Mouse (Mus musculus): ENCODE measurements around the gene Fance. TPM values are rescaled to one million over a fixed set of nuclear protein-coding genes. Genes with fewer than 3 reads are reported as not detected.
"Not testable (repeated sequence)": the region's sequence is repeated elsewhere in the genome, so short reads cannot be mapped to it uniquely, and the experiment has no call there.

Fance gene
- total RNA-seq, 2 experiments from 2014 or later: 25.4 to 25.5 TPM

GRCm38 (mm10) chr17:28347327-28347726, 34.0 kb downstream of the Fance start:
- no peak for DNase-seq (ENCODE audit: low spot score in 2 of 2)

- no peak for DNase-seq (ENCODE audit: low spot score in 2 of 2)
These were observed 34.9 kb downstream of the Fance start for GRCm38 (mm10) chr17:28348211-28348610.

GRCm38 (mm10) chr17:28349264-28349880, 36.1 kb downstream of the Fance start:
- no peak for DNase-seq (ENCODE audit: low spot score in 2 of 2)

- DNase-seq (ENCODE audit: low spot score in 2 of 2): no peak
These were observed 36.7 kb downstream of the Fance start for GRCm38 (mm10) chr17:28349901-28350465.

DNA sequence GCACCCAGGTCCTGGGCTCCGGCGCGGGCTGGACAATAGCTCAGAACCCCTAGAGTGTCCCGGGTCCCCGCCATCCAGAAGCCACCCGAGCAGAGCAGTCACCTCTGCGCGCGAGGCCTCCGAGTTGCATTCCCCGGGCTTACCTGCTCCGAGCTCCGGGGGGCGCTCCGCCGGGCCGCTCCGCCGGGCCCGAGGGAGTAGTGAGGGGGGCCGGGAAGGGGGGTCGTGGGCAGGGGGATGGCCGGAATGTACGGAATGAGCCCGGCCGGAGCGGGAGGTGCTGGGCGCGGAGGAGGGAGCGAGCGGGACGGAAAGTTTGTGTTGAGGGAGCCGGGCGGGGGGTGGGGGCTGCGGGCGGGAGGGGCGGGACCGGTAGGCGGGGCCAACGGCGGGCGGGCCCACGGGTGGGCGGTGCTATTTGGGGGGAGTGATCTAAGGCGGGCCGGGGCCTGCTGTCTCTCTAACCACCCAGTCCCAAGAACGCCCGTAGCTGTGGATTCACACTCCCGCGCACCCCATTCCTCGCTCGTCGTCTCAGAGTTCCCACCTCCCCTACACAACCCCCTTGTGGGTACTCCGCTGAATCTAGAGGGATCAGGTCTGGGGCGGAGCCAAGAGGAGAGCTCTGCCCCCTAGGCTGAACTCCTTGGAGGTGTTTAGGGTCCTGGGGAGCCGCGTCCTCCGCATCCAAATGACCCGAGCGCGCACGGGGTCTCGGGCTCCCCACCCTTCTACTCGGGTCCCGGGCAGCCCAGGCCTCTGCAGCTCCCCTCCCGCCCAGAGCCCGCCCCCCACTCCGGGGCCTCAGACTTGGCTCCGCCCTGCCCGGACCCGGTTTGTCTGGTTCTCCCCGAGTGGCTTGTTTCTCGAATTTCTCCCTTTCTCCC, 37.4 kb downstream of the Fance start, which contains the start of gene Tead3:
Gene Tead3, minus strand, starts transcription at position 352 of the 887 bp plus-strand sequence.
- DNase-seq (ENCODE audit: low spot score in 2 of 2): no peak

DNA sequence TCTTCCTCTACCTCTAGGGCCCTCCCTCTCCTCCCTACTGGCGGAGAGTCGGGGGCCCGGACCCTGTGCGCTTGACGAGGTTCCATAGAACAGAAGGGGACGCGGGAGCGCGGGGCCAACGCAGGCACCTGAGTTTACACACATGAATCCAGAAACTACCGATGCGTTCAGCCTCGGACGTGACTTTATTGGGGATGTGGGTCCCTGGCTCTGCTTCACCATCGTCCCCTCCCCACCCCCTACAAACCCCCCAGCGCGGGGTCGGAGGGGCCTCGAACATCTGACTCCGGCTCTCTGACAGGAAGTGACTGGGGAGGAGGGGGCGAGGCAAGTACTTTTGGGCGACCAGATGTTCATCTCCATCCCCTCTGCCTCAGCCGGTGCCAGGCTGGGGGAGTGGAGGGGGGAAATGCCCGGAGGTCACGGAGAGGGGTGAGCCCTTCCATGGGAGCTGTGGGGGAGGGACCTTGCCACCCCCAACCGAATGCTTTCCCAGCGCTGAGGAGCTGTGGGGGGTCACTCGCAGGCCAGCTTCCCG, 38.1 kb downstream of the Fance start:
- DNase-seq (ENCODE audit: low spot score in 2 of 2): no peak

- no peak for DNase-seq (ENCODE audit: low spot score in 2 of 2)
These were observed 38.7 kb downstream of the Fance start for GRCm38 (mm10) chr17:28352018-28352417.

DNA sequence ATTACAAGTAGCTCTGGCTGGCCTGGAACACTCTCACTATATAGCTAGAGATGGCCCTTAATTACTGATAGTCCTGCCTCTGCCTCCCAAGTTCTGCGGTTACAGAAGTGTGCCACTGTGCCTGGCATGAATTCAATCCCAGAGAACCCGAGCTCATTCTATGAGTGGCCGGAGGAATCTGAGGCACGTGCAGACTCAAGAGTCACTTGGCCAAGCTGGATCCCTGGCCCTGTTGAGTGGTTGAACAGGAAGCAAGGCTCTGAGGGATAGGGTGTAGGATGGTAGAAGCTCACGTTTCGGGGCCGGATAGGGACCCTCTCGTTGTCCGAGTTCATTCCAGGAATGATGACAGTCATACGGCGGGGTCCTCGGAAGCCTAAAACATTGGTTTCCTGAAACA, 42.6 kb downstream of the Fance start:
- no peak for DNase-seq (ENCODE audit: low spot score in 2 of 2)

DNA sequence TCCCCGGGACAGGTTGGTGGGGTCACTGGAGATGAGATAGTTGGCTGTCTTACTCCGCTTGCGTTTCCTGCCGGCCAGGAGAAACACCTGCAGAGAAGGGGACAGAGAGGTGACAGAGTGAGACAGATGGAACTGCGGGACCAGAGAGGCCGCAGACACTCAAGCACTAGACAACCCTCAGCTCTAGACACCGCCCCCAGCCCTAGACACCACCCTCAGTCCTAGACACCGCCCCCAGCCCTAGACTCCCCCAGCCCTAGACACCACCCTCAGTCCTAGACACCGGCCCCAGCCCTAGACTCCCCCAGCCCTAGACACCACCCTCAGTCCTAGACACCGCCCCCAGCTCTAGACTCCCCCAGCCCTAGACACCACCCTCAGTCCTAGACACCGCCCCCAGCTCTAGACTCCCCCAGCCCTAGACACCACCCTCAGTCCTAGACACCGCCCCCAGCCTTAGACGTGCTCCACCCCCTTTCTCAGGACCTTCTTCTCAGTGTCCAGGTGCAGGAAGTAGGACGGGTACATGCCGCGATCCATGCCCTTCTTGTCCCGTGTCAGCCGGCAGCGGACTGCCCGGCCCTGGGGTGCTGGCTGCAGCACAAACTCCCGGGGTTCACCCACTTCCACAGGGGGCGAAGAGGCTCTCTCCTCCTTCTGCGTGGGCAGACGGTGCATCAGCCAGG, 45.4 kb downstream of the Fance start:
- not testable (repeated sequence) for DNase-seq (ENCODE audit: low spot score in 2 of 2)

DNA sequence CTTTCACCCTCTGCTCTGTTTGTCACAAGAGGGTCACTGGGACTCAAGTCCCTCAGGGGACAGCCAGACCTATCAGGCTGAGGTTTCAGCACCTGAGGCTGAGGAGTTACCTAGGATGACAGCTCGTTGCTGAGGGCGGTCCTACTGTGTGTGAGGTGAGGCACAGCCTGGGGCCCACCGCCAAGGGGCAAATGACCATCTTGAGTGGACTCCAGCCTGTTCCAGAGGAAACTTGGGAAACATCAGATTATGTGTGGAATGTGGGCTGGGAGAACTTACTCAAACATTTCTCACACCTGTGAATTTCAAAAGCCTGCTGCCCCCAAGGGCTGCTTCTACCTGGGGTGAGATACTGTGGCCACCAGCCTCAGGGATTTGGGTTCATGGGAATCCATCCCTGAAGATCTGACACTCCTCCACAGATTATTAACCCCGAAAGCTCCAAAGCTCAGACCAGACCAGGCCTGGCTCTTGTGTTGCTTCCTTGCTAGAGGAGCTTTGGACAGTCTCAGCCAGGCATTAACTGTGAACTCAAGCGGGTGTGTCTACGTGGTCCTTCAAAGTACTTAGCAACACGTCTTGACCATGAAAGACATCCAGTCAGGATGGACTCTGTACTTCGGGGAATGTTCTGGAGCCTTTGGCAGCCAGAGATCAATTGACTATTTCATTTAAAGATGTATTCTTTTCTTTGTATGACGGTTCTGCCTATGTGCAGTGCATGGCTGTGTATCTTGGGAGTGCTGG, 47.4 kb downstream of the Fance start:
- DNase-seq (ENCODE audit: low spot score in 2 of 2): no peak

DNA sequence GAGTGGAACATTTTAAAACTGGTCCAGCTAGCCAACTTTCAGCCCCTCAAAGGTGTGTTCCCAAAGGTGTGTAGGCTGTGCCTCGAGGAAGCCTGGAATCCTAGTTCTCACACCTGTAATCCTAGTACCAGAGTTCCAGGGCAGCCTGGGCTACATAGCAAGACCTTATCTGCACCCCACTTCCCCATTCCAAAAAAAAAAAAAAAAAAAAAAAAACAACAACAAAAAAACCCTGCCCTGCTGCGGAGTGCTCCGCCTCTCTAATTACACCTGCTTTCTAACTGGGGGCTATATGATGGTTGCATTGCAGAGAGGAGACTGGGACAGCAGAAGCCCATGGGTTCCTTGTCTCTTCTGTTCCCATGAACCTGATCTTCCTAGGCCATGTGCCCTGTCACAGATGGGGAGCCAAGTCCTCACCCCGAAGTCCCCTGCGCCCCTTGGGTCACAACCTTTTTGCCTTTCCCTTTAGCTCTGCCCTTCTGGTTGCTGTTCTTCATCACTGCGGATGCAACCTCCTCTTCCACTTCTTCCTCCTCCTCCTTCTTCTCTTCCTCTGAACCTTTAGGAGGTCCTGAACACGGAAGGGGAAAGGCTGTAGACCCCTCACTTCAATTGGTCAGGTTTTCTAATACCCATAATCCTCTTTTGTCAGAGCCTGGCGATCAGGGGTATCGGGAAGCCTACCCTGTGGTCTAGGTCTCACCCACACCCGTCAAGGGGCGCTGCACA, 48.8 kb downstream of the Fance start:
- DNase-seq (ENCODE audit: low spot score in 2 of 2): no peak

- no peak for DNase-seq (ENCODE audit: low spot score in 2 of 2)
These were observed 49.5 kb downstream of the Fance start for GRCm38 (mm10) chr17:28362653-28363292.

GRCm38 (mm10) chr17:28363507-28363906, 50.2 kb downstream of the Fance start:
- DNase-seq (ENCODE audit: low spot score in 2 of 2): no peak

DNA sequence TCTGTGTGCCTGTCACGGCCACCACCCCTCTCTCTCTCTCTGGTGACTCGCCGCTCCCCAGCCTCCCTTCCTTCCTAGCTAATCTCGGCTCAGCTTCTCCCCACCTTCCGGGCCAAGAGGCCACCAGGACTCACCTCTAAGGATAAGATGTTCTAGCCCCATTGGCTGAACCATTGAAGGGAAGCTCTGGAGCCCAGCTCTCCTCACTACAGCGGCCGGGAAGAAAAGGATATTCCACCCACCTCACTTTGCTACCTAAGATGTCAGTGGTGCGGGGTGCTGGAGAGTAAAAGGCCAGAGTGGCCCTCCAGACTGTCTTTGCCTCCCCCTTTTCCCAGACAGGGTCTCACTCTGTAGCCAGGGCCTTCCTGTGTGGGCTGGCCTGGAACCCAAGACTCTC, 51.8 kb downstream of the Fance start, which contains the start of gene Tulp1:
Gene Tulp1, minus strand, starts transcription at position 101 of the 400 bp plus-strand sequence.
- no peak for DNase-seq (ENCODE audit: low spot score in 2 of 2)

GRCm38 (mm10) chr17:28368449-28368848, 55.1 kb downstream of the Fance start:
- peak; percentile 52 to 69 for DNase-seq (ENCODE audit: low spot score in 2 of 2)

- no peak for DNase-seq (ENCODE audit: low spot score in 2 of 2)
These were observed 55.7 kb downstream of the Fance start for GRCm38 (mm10) chr17:28369056-28369455.

GRCm38 (mm10) chr17:28371286-28371685, 58.0 kb downstream of the Fance start:
- DNase-seq (ENCODE audit: low spot score in 2 of 2): no peak

GRCm38 (mm10) chr17:28371941-28372340, 58.6 kb downstream of the Fance start:
- no peak for DNase-seq (ENCODE audit: low spot score in 2 of 2)

DNA sequence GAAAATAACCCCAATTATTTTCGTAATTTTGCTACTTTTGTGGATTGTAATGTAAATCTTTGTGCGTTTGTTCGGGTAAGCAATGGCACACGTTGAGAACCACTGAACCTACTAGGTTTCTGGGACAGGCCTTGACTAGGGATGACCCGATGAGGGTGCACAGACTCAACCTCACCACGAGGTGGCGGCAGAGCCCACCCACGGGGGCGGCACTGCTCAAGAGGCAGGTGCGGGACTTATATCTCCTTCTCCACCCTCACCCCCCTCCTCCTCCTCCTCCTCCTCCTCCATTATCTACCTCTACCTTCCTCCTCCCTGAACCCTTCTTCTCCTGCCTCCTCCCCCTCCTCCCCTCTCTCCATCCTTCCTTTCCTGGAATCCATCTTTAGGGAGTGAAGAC, 60.5 kb downstream of the Fance start:
- peak in 1 of 2 experiments; percentile 18 for DNase-seq (ENCODE audit: low spot score in 2 of 2)
